Mouse (Mus musculus): ENCODE data around the gene Atp5g3. TPM values are rescaled to one million over a fixed set of nuclear protein-coding genes. Genes with fewer than 3 reads are reported as not detected.

Atp5g3 gene
- polyA plus RNA-seq, 1 experiment: 1,861 TPM

DNA sequence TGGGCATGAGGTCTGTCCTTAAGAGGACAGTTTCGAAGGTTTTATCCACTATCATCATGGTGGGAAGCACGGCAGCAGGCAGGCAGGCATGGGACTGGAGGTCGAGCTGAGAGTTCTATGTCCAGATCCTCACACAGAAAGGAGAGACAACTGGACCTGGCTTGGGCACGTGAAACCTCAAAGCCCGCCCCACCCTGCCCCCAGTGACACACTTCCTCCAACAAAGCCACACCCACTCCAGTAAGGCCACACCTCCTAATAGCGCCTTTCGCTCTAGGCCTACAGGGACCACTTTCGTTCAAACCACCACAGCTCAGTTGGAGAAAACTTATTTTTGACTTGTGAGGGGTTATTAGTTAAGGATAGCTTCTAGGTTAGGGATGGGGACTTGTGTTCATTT is 32.6 kb upstream of the Atp5g3 start:
- H3K4me3 ChIP-seq: no peak overlapping the region
- no peaks in the 10 kb centered on the region for H3K36me3 ChIP-seq (ENCODE audit: control insufficient read depth, insufficient read depth)
- H3K4me2 ChIP-seq (ENCODE audit: low read depth): no peak overlapping the region
- no peaks in the 10 kb centered on the region for H3K27me3 ChIP-seq (ENCODE audit: control insufficient read depth, insufficient read depth, insufficient read length)
- no peak for TF ChIP-seq USF1 (IDR thresholded peaks at IDR 0.05; ENCODE audit: low read depth)
- TF ChIP-seq MYOG (IDR thresholded peaks at IDR 0.05; ENCODE audit: control insufficient read depth in 1 of 3, insufficient read depth in 1 of 3, insufficient read length in 2 of 3, low read depth in 2 of 3): no peak
- no peak for TF ChIP-seq MAX (IDR thresholded peaks at IDR 0.05; ENCODE audit: low read depth)
- TF ChIP-seq E2F4 (IDR thresholded peaks at IDR 0.05; ENCODE audit: insufficient read depth): no peak
- TF ChIP-seq MYOD1 (IDR thresholded peaks at IDR 0.05; ENCODE audit: control insufficient read depth in 1 of 3, insufficient read length in 2 of 3, low read depth in 2 of 3): no peak
- no peak for TF ChIP-seq TCF12 (IDR thresholded peaks at IDR 0.05; ENCODE audit: insufficient read depth, poor library complexity, severe bottlenecking)
- TF ChIP-seq SRF (IDR thresholded peaks at IDR 0.05; ENCODE audit: control insufficient read depth, insufficient read length, low read depth): no peak
- no peak for TF ChIP-seq POLR2AphosphoS2 (IDR thresholded peaks at IDR 0.05; ENCODE audit: insufficient read length, low read depth)
- TF ChIP-seq CEBPB (IDR thresholded peaks at IDR 0.05; ENCODE audit: insufficient read depth, poor library complexity, severe bottlenecking): no peak
- TF ChIP-seq REST (IDR thresholded peaks at IDR 0.05; ENCODE audit: insufficient read depth, insufficient read length): no peak
- TF ChIP-seq POLR2A (IDR thresholded peaks at IDR 0.05; ENCODE audit: insufficient read length, low read depth): no peak
- no peak for TF ChIP-seq TCF3 (IDR thresholded peaks at IDR 0.05; ENCODE audit: insufficient read length, low read depth)
- no peak overlapping the region for H3ac ChIP-seq (ENCODE audit: control insufficient read depth, insufficient read length)
- no peaks in the 10 kb centered on the region for H3K79me2 ChIP-seq (ENCODE audit: control insufficient read depth, insufficient read depth)

- no peaks in the 10 kb centered on the region for H3K27me3 ChIP-seq (ENCODE audit: control insufficient read depth, insufficient read depth, insufficient read length)
- no peaks in the 10 kb centered on the region for H3K36me3 ChIP-seq (ENCODE audit: control insufficient read depth, insufficient read depth)
- TF ChIP-seq TCF3 (IDR thresholded peaks at IDR 0.05; ENCODE audit: insufficient read length, low read depth) (no peak), CEBPB (IDR thresholded peaks at IDR 0.05; ENCODE audit: insufficient read depth, poor library complexity, severe bottlenecking) (no peak), MAX (IDR thresholded peaks at IDR 0.05; ENCODE audit: low read depth) (no peak), POLR2A (IDR thresholded peaks at IDR 0.05; ENCODE audit: insufficient read length, low read depth) (no peak), USF1 (IDR thresholded peaks at IDR 0.05; ENCODE audit: low read depth) (no peak), MYOG (IDR thresholded peaks at IDR 0.05; ENCODE audit: control insufficient read depth in 1 of 3, insufficient read depth in 1 of 3, insufficient read length in 2 of 3, low read depth in 2 of 3) (no peak), POLR2AphosphoS2 (IDR thresholded peaks at IDR 0.05; ENCODE audit: insufficient read length, low read depth) (no peak), REST (IDR thresholded peaks at IDR 0.05; ENCODE audit: insufficient read depth, insufficient read length) (no peak), MYOD1 (IDR thresholded peaks at IDR 0.05; ENCODE audit: control insufficient read depth in 1 of 3, insufficient read length in 2 of 3, low read depth in 2 of 3) (no peak), E2F4 (IDR thresholded peaks at IDR 0.05; ENCODE audit: insufficient read depth) (no peak), SRF (IDR thresholded peaks at IDR 0.05; ENCODE audit: control insufficient read depth, insufficient read length, low read depth) (no peak), TCF12 (IDR thresholded peaks at IDR 0.05; ENCODE audit: insufficient read depth, poor library complexity, severe bottlenecking) (no peak)
- no peak overlapping the region for H3ac ChIP-seq (ENCODE audit: control insufficient read depth, insufficient read length)
- H3K4me2 ChIP-seq (ENCODE audit: low read depth): no peak overlapping the region
- no peaks in the 10 kb centered on the region for H3K79me2 ChIP-seq (ENCODE audit: control insufficient read depth, insufficient read depth)
- H3K4me3 ChIP-seq: no peak overlapping the region
Measured at GRCm38 (mm10) chr2:73942844-73943243, 31.7 kb upstream of the Atp5g3 start.

DNA sequence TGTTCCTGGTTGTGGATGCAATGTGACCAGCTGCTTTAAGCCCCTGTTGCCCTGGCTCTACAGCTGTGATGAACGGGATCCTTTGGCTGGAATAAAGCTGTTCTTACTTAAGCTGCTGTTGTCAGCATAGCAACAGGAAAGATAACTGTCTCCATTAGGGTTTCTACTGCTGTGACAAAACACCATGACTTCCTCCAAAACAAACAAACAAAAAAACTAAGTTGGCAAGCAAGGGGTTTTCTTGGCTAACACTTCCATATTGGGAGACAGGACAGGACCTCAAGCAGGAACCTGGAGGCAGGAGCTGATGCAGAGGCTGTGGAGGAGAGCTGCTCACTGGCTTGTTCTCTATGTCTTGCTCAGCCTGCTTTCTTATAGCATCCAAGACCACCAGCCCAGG is 30.2 kb upstream of the Atp5g3 start:
- Histone ChIP-seq H3ac (ENCODE audit: control insufficient read depth, insufficient read length) (no peak overlapping the region), H3K36me3 (ENCODE audit: control insufficient read depth, insufficient read depth) (no peaks in the 10 kb centered on the region), H3K27me3 (ENCODE audit: control insufficient read depth, insufficient read depth, insufficient read length) (no peaks in the 10 kb centered on the region), H3K79me2 (ENCODE audit: control insufficient read depth, insufficient read depth) (no peaks in the 10 kb centered on the region), H3K4me3 (no peak overlapping the region), H3K4me2 (ENCODE audit: low read depth) (no peak overlapping the region)
- no peak for TF ChIP-seq TCF12 (IDR thresholded peaks at IDR 0.05; ENCODE audit: insufficient read depth, poor library complexity, severe bottlenecking)
- TF ChIP-seq MAX (IDR thresholded peaks at IDR 0.05; ENCODE audit: low read depth): no peak
- no peak for TF ChIP-seq E2F4 (IDR thresholded peaks at IDR 0.05; ENCODE audit: insufficient read depth)
- no peak for TF ChIP-seq TCF3 (IDR thresholded peaks at IDR 0.05; ENCODE audit: insufficient read length, low read depth)
- no peak for TF ChIP-seq MYOD1 (IDR thresholded peaks at IDR 0.05; ENCODE audit: control insufficient read depth in 1 of 3, insufficient read length in 2 of 3, low read depth in 2 of 3)
- no peak for TF ChIP-seq CEBPB (IDR thresholded peaks at IDR 0.05; ENCODE audit: insufficient read depth, poor library complexity, severe bottlenecking)
- no peak for TF ChIP-seq SRF (IDR thresholded peaks at IDR 0.05; ENCODE audit: control insufficient read depth, insufficient read length, low read depth)
- TF ChIP-seq MYOG (IDR thresholded peaks at IDR 0.05; ENCODE audit: control insufficient read depth in 1 of 3, insufficient read depth in 1 of 3, insufficient read length in 2 of 3, low read depth in 2 of 3): no peak
- no peak for TF ChIP-seq POLR2AphosphoS2 (IDR thresholded peaks at IDR 0.05; ENCODE audit: insufficient read length, low read depth)
- TF ChIP-seq POLR2A (IDR thresholded peaks at IDR 0.05; ENCODE audit: insufficient read length, low read depth): no peak
- no peak for TF ChIP-seq USF1 (IDR thresholded peaks at IDR 0.05; ENCODE audit: low read depth)
- no peak for TF ChIP-seq REST (IDR thresholded peaks at IDR 0.05; ENCODE audit: insufficient read depth, insufficient read length)

- Histone ChIP-seq H3K79me2 (ENCODE audit: control insufficient read depth, insufficient read depth) (no peaks in the 10 kb centered on the region), H3K27me3 (ENCODE audit: control insufficient read depth, insufficient read depth, insufficient read length) (no peaks in the 10 kb centered on the region), H3K36me3 (ENCODE audit: control insufficient read depth, insufficient read depth) (no peaks in the 10 kb centered on the region), H3K4me3 (no peak overlapping the region), H3ac (ENCODE audit: control insufficient read depth, insufficient read length) (no peak overlapping the region), H3K4me2 (ENCODE audit: low read depth) (no peak overlapping the region)
- TF ChIP-seq MYOG (IDR thresholded peaks at IDR 0.05; ENCODE audit: control insufficient read depth in 1 of 3, insufficient read depth in 1 of 3, insufficient read length in 2 of 3, low read depth in 2 of 3) (no peak), MAX (IDR thresholded peaks at IDR 0.05; ENCODE audit: low read depth) (no peak), MYOD1 (IDR thresholded peaks at IDR 0.05; ENCODE audit: control insufficient read depth in 1 of 3, insufficient read length in 2 of 3, low read depth in 2 of 3) (no peak), TCF12 (IDR thresholded peaks at IDR 0.05; ENCODE audit: insufficient read depth, poor library complexity, severe bottlenecking) (no peak), E2F4 (IDR thresholded peaks at IDR 0.05; ENCODE audit: insufficient read depth) (no peak), REST (IDR thresholded peaks at IDR 0.05; ENCODE audit: insufficient read depth, insufficient read length) (no peak), CEBPB (IDR thresholded peaks at IDR 0.05; ENCODE audit: insufficient read depth, poor library complexity, severe bottlenecking) (no peak), POLR2AphosphoS2 (IDR thresholded peaks at IDR 0.05; ENCODE audit: insufficient read length, low read depth) (no peak), SRF (IDR thresholded peaks at IDR 0.05; ENCODE audit: control insufficient read depth, insufficient read length, low read depth) (no peak), USF1 (IDR thresholded peaks at IDR 0.05; ENCODE audit: low read depth) (no peak), POLR2A (IDR thresholded peaks at IDR 0.05; ENCODE audit: insufficient read length, low read depth) (no peak), TCF3 (IDR thresholded peaks at IDR 0.05; ENCODE audit: insufficient read length, low read depth) (no peak)
Measured at GRCm38 (mm10) chr2:73940471-73940870, 29.3 kb upstream of the Atp5g3 start.
